8 mouse cellular contexts compared by ENCODE assay signal in genomic region chr14:55540067-55540786, GRCm38 (mm10). TPM values are rescaled to one million over a fixed set of nuclear protein-coding genes. Genes with fewer than 3 reads are reported as not detected.
DNase-seq lines count a peak whose midpoint lies in the region; ATAC-seq lines count a peak whose summit lies in the region.

TSS of gene Pck2 (plus strand) at chr14:55540266.

- WGBS in hindbrain, embryonic 13.5 days = under 1% methylated on average over 32 of the region's 32 CpGs

- H3K4me2 ChIP-seq in hindbrain, embryonic 13.5 days = peak within 1 kb of the TSS; percentile 89

- H3K4me1 ChIP-seq in hindbrain, embryonic 13.5 days (replicated peaks) = peaks cover 39% of the 10 kb centered on the region

- peak within 1 kb of the TSS; percentile 92 for H3K27ac ChIP-seq in hindbrain, embryonic 13.5 days

- no peaks in the 10 kb centered on the region for H3K9me3 ChIP-seq in hindbrain, embryonic 13.5 days

- ATAC-seq in hindbrain, embryonic 13.5 days (ENCODE audit: low FRiP score) = peak; percentile 89

- peak; percentile 67 for DNase-seq in WW6 (ENCODE audit: low read depth, low spot score)
- DNase-seq in cerebellum, postnatal 14 days = peak; percentile 82 to 85
- DNase-seq in frontal cortex, postnatal 25 days (ENCODE audit: low spot score in 2 of 2) = peak; percentile 45 to 60
- DNase-seq in left cerebral cortex, adult 11 months (ENCODE audit: low spot score) = peak; percentile 64
- peak; percentile 92 to 96 for DNase-seq in lung, postnatal 4 days
- peak; percentile 81 for DNase-seq in right cerebral cortex, adult 18-20 months
- DNase-seq in urinary bladder, postnatal 36 days (ENCODE audit: low spot score in 2 of 2) = peak; percentile 85 to 92

- H3K36me3 ChIP-seq in hindbrain, embryonic 13.5 days = peaks cover 15% of the 10 kb centered on the region

- H3K4me3 ChIP-seq in hindbrain, embryonic 13.5 days = peak within 1 kb of the TSS; percentile 56

- peak within 1 kb of the TSS; percentile 79 for H3K9ac ChIP-seq in hindbrain, embryonic 13.5 days

- peaks cover 7% of the 10 kb centered on the region; the same call in 1 of the 2 replicates for H3K27me3 ChIP-seq in hindbrain, embryonic 13.5 days

RNA-seq across cellular contexts. Expression of gene Pck2, which starts in this region (rescaled TPM):
- polyA plus RNA-seq in hindbrain, embryonic 13.5 days (2015; fragmentation: Nextera tagmentation; extraction: Ambion mirVana) = 20.7 and 21.5 TPM in 2 replicates

Comparison
In these comparisons a context has a peak if more than half of its experiments do, and no peak if none do; other contexts are left out.
1. Peak in every context shown above with its lines: DNase-seq, ATAC-seq, H3K4me3 ChIP-seq and H3K27ac ChIP-seq.